Mouse (Mus musculus): ENCODE data around the gene Lgals7. TPM values are rescaled to one million over a fixed set of nuclear protein-coding genes. Genes with fewer than 3 reads are reported as not detected.
A peak's percentile ranks its signal among the peaks of the same experiment; 100 is the strongest.

Lgals7 gene
- polyA plus RNA-seq, 2 experiments, result 48.4 to 198 TPM

- Histone ChIP-seq H3K4me3 (replicated peaks; ENCODE audit: low read length) (no peak overlapping the region), H3K27me3 (ENCODE audit: control insufficient read depth, insufficient read depth, low read length) (no peaks in the 10 kb centered on the region), H3K36me3 (ENCODE audit: control insufficient read depth, insufficient read depth, low read length) (peaks cover 77% of the 10 kb centered on the region), H3K9me3 (ENCODE audit: control insufficient read depth, low read length) (no peaks in the 10 kb centered on the region), H3K4me1 (ENCODE audit: control insufficient read depth, insufficient read depth, low read length) (peaks cover 8% of the 10 kb centered on the region; the same call in 1 of the 2 replicates), H3K9ac (ENCODE audit: low read depth, low read length, severe bottlenecking) (no peak overlapping the region), H3K27ac (replicated peaks; ENCODE audit: low read depth, low read length) (no peak overlapping the region), H3K4me2 (replicated peaks; ENCODE audit: low read depth, low read length, severe bottlenecking) (no peak overlapping the region)
- ATAC-seq (ENCODE audit: low FRiP score, low read depth), result no peak
- WGBS, result 79% methylated on average over 12 of the region's 12 CpGs
- no peak for TF ChIP-seq POLR2A (IDR thresholded peaks at IDR 0.05; ENCODE audit: borderline replicate concordance, extremely low read depth, insufficient read depth, insufficient read length)
- DNase-seq (ENCODE audit: low spot score), result no peak
Measured at GRCm38 (mm10) chr7:28820358-28821260, 43.0 kb upstream of the Lgals7 start.

DNA sequence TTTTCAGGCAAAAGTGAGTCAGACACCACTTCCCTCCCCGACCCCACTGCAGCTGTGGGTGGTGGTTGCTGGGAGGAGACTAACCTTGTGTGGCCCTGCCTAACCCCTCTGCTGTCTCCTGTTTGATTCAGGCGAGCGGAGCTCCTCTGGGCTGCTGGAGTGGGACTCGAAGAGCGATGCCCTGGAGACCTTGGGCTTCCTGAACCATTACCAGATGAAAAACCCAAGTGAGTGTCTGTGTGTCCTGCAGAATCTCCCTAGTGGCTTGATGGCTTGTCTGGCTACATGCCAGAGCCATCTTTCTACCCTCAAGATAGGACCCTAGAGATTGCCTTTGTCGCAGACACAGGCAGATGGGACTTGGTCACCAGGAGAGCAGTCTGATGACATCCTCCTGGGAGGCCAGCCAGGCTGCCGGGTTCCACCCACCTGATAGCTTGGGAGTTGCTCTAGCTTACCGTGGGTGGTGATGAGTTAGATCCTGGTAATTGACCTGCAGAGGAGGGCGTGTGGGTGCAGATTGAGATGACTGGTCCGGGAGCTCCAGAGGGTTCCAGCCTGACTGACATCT, 42.3 kb upstream of the Lgals7 start:
- Histone ChIP-seq H3K9me3 (ENCODE audit: control insufficient read depth, low read length) (no peaks in the 10 kb centered on the region), H3K27ac (replicated peaks; ENCODE audit: low read depth, low read length) (no peak overlapping the region), H3K36me3 (ENCODE audit: control insufficient read depth, insufficient read depth, low read length) (peaks cover 70% of the 10 kb centered on the region), H3K4me2 (replicated peaks; ENCODE audit: low read depth, low read length, severe bottlenecking) (no peak overlapping the region), H3K4me1 (ENCODE audit: control insufficient read depth, insufficient read depth, low read length) (peaks cover 8% of the 10 kb centered on the region; the same call in 1 of the 2 replicates), H3K4me3 (replicated peaks; ENCODE audit: low read length) (no peak overlapping the region), H3K9ac (ENCODE audit: low read depth, low read length, severe bottlenecking) (no peak overlapping the region), H3K27me3 (ENCODE audit: control insufficient read depth, insufficient read depth, low read length) (no peaks in the 10 kb centered on the region)
- no peak for TF ChIP-seq POLR2A (IDR thresholded peaks at IDR 0.05; ENCODE audit: borderline replicate concordance, extremely low read depth, insufficient read depth, insufficient read length)
- ATAC-seq (ENCODE audit: low FRiP score, low read depth) (no peak), DNase-seq (ENCODE audit: low spot score) (no peak)
- 74% methylated on average over 10 of the region's 10 CpGs for WGBS

GRCm38 (mm10) chr7:28822556-28822955, 41.1 kb upstream of the Lgals7 start:
- Histone ChIP-seq H3K4me2 (replicated peaks; ENCODE audit: low read depth, low read length, severe bottlenecking) (no peak overlapping the region), H3K36me3 (ENCODE audit: control insufficient read depth, insufficient read depth, low read length) (peaks cover 58% of the 10 kb centered on the region), H3K9ac (ENCODE audit: low read depth, low read length, severe bottlenecking) (no peak overlapping the region), H3K4me3 (replicated peaks; ENCODE audit: low read length) (no peak overlapping the region), H3K9me3 (ENCODE audit: control insufficient read depth, low read length) (no peaks in the 10 kb centered on the region), H3K27me3 (ENCODE audit: control insufficient read depth, insufficient read depth, low read length) (no peaks in the 10 kb centered on the region), H3K27ac (replicated peaks; ENCODE audit: low read depth, low read length) (no peak overlapping the region), H3K4me1 (ENCODE audit: control insufficient read depth, insufficient read depth, low read length) (no peaks in the 10 kb centered on the region)
- ATAC-seq (ENCODE audit: low FRiP score, low read depth) (no peak), DNase-seq (ENCODE audit: low spot score) (no peak)
- no peak for TF ChIP-seq POLR2A (IDR thresholded peaks at IDR 0.05; ENCODE audit: borderline replicate concordance, extremely low read depth, insufficient read depth, insufficient read length)
- WGBS, result 73% methylated on average over 1 of the region's 1 CpGs

- peaks cover 56% of the 10 kb centered on the region for H3K36me3 ChIP-seq (ENCODE audit: control insufficient read depth, insufficient read depth, low read length)
Measured at GRCm38 (mm10) chr7:28822993-28823903, 40.4 kb upstream of the Lgals7 start.

GRCm38 (mm10) chr7:28823932-28824331, 39.7 kb upstream of the Lgals7 start:
- TF ChIP-seq POLR2A (IDR thresholded peaks at IDR 0.05; ENCODE audit: borderline replicate concordance, extremely low read depth, insufficient read depth, insufficient read length), result no peak
- Histone ChIP-seq H3K4me1 (ENCODE audit: control insufficient read depth, insufficient read depth, low read length) (no peaks in the 10 kb centered on the region), H3K9me3 (ENCODE audit: control insufficient read depth, low read length) (no peaks in the 10 kb centered on the region), H3K9ac (ENCODE audit: low read depth, low read length, severe bottlenecking) (no peak overlapping the region), H3K4me3 (replicated peaks; ENCODE audit: low read length) (no peak overlapping the region), H3K27me3 (ENCODE audit: control insufficient read depth, insufficient read depth, low read length) (no peaks in the 10 kb centered on the region), H3K36me3 (ENCODE audit: control insufficient read depth, insufficient read depth, low read length) (peaks cover 49% of the 10 kb centered on the region), H3K27ac (replicated peaks; ENCODE audit: low read depth, low read length) (peak overlapping the region; percentile 89), H3K4me2 (replicated peaks; ENCODE audit: low read depth, low read length, severe bottlenecking) (no peak overlapping the region)
- WGBS, result 24% methylated on average over 2 of the region's 2 CpGs
- ATAC-seq (ENCODE audit: low FRiP score, low read depth), result no peak
- DNase-seq (ENCODE audit: low spot score), result no peak

More at GRCm38 (mm10) chr7:28822993-28823903, 40.4 kb upstream of the Lgals7 start:
- Histone ChIP-seq H3K27me3 (ENCODE audit: control insufficient read depth, insufficient read depth, low read length) (no peaks in the 10 kb centered on the region), H3K4me1 (ENCODE audit: control insufficient read depth, insufficient read depth, low read length) (no peaks in the 10 kb centered on the region), H3K9me3 (ENCODE audit: control insufficient read depth, low read length) (no peaks in the 10 kb centered on the region), H3K9ac (ENCODE audit: low read depth, low read length, severe bottlenecking) (no peak overlapping the region), H3K27ac (replicated peaks; ENCODE audit: low read depth, low read length) (no peak overlapping the region; the same call in 1 of the 2 replicates), H3K4me2 (replicated peaks; ENCODE audit: low read depth, low read length, severe bottlenecking) (no peak overlapping the region), H3K4me3 (replicated peaks; ENCODE audit: low read length) (no peak overlapping the region)
- ATAC-seq (ENCODE audit: low FRiP score, low read depth), result no peak
- 45% methylated on average over 10 of the region's 10 CpGs for WGBS
- no peak for DNase-seq (ENCODE audit: low spot score)
- TF ChIP-seq POLR2A (IDR thresholded peaks at IDR 0.05; ENCODE audit: borderline replicate concordance, extremely low read depth, insufficient read depth, insufficient read length), result no peak

Measured in limb, embryonic 14.5 days (tissue).